Mouse (Mus musculus) spleen, adult 2 months (tissue): ENCODE results near the gene Gm20521.

Source experiments
- CTCF ChIP-seq: fragments of 200-500 bp; IDR thresholded peaks from 2 replicates; pipeline ENCODE4 v1.5.1; 2011; ENCODE audit warnings: mild to moderate bottlenecking, inconsistent platforms; ENCODE audit not compliant: insufficient read depth, insufficient read length, insufficient replicate concordance; ENCODE audit errors: extremely low read depth
- POLR2A ChIP-seq: fragments of 200-500 bp; IDR thresholded peaks from 2 replicates; pipeline ENCODE4 v1.6.1; 2011; ENCODE audit warnings: low read depth, low read length, inconsistent platforms

DNA sequence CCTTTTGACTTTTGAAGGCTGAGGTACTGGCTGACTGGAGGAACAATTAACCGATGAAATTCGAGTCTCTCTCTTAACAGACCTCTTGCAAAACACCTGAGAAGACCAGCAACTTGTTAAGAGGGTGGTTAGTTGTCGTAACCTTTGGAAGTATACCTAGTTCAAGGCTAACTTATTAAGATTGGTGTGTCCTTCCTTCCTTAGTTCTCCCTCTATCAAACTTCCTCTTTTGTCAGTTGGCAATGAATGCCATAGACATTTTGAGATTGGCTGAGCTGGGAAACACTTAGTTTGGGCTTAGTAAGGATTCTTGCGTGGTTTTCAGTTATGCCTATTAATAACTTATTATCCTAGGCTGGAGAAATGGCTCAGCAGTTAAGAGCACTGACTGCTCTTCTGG is 15.2 kb upstream of the Gm20521 start:
- TF ChIP-seq POLR2A (no peak), CTCF (no peak)
